8 mouse cellular contexts compared by ENCODE assay signal in genomic region chr11:44806589-44806988, GRCm38 (mm10).
DNase-seq lines count a peak whose midpoint lies in the region; ATAC-seq lines count a peak whose summit lies in the region.

No protein-coding gene starts in this region.

- H3K27me3 ChIP-seq in heart, embryonic 12.5 days (replicated peaks): no peaks in the 10 kb centered on the region
- peaks cover 15% of the 10 kb centered on the region for H3K27me3 ChIP-seq in forebrain, embryonic 16.5 days (replicated peaks; ENCODE audit: control insufficient read depth, insufficient read depth, low read length)

- H3K9ac ChIP-seq in heart, embryonic 12.5 days: no peak overlapping the region
- no peak overlapping the region for H3K9ac ChIP-seq in forebrain, embryonic 16.5 days (replicated peaks; ENCODE audit: low read depth, low read length)

- H3K4me2 ChIP-seq in heart, embryonic 12.5 days: peak overlapping the region; percentile 11; the same call in 1 of the 2 replicates
- H3K4me2 ChIP-seq in forebrain, embryonic 16.5 days (ENCODE audit: low read length): peak overlapping the region; percentile 9; the same call in 1 of the 2 replicates

- H3K4me3 ChIP-seq in heart, embryonic 12.5 days: no peak overlapping the region
- H3K4me3 ChIP-seq in forebrain, embryonic 16.5 days (replicated peaks; ENCODE audit: low read length): no peak overlapping the region

- no peaks in the 10 kb centered on the region for H3K36me3 ChIP-seq in heart, embryonic 12.5 days
- no peaks in the 10 kb centered on the region for H3K36me3 ChIP-seq in forebrain, embryonic 16.5 days (ENCODE audit: control insufficient read depth, insufficient read depth)

- H3K27ac ChIP-seq in heart, embryonic 12.5 days (ENCODE audit: poor library complexity, severe bottlenecking): no peak overlapping the region
- H3K27ac ChIP-seq in forebrain, embryonic 16.5 days (ENCODE audit: low read length): no peak overlapping the region

- no peak for ATAC-seq in heart, embryonic 12.5 days (ENCODE audit: insufficient number of reproducible peaks, low FRiP score)
- ATAC-seq in forebrain, embryonic 16.5 days: peak; percentile 84
- ATAC-seq in megakaryocyte-erythroid progenitor cell, adult 5-6 weeks (replicated peaks; ENCODE audit: low FRiP score, low TSS enrichment, poor library complexity, severe bottlenecking): no peak

- H3K9me3 ChIP-seq in heart, embryonic 12.5 days (replicated peaks): no peaks in the 10 kb centered on the region
- no peaks in the 10 kb centered on the region for H3K9me3 ChIP-seq in forebrain, embryonic 16.5 days (ENCODE audit: control insufficient read depth, low read length)

- peaks cover 5% of the 10 kb centered on the region; the same call in 1 of the 2 replicates for H3K4me1 ChIP-seq in heart, embryonic 12.5 days (replicated peaks)
- H3K4me1 ChIP-seq in forebrain, embryonic 16.5 days (replicated peaks; ENCODE audit: control insufficient read depth, insufficient read depth, low read length): peaks cover 5% of the 10 kb centered on the region

- WGBS in heart, embryonic 12.5 days: 33% methylated on average over 11 of the region's 11 CpGs
- WGBS in forebrain, embryonic 16.5 days: 12% methylated on average over 11 of the region's 11 CpGs

- DNase-seq in heart, postnatal 36 days: no peak
- DNase-seq in left cerebral cortex, postnatal 25 days (ENCODE audit: low spot score in 2 of 2): peak; percentile 7 to 14
- DNase-seq in right cerebral cortex, postnatal 14 days: peak; percentile 10
- no peak for DNase-seq in testis, postnatal 10 days (ENCODE audit: low spot score)
- no peak for DNase-seq in spleen, postnatal 14 days (ENCODE audit: low spot score in 2 of 2)

- intact Hi-C loops in heart, postnatal 36 days (cut with DNase I): no loop called here
- intact Hi-C loops in left cerebral cortex, postnatal 25 days (cut with DNase I): no loop called here

Comparison
In these comparisons a context has a peak if more than half of its experiments do, and no peak if none do; other contexts are left out.
1. DNase-seq: peak in left cerebral cortex, postnatal 25 days (2 of 2) and right cerebral cortex, postnatal 14 days (single experiment); none in heart, postnatal 36 days (0 of 2), testis, postnatal 10 days (single experiment) and spleen, postnatal 14 days (0 of 2).